Mouse (Mus musculus): Measurements from ENCODE around the gene Dera.

The Dera gene

GRCm38 (mm10) chr6:137757891-137758290 lies 3.5 kb downstream of the Dera start:
- DNase-seq (ENCODE audit: low spot score), result no peak

GRCm38 (mm10) chr6:137759681-137760080 lies 5.3 kb downstream of the Dera start:
- no peak for DNase-seq (ENCODE audit: low spot score)

GRCm38 (mm10) chr6:137760966-137761365 lies 6.6 kb downstream of the Dera start:
- no peak for DNase-seq (ENCODE audit: low spot score)

GRCm38 (mm10) chr6:137764572-137765210 lies 10.3 kb downstream of the Dera start:
- DNase-seq (ENCODE audit: low spot score), result no peak

- no peak for DNase-seq (ENCODE audit: low spot score)
These were observed 11.8 kb downstream of the Dera start for GRCm38 (mm10) chr6:137766177-137766576.

- no peak for DNase-seq (ENCODE audit: low spot score)
These were observed 17.4 kb downstream of the Dera start for GRCm38 (mm10) chr6:137771621-137772250.

GRCm38 (mm10) chr6:137772918-137773636 lies 18.7 kb downstream of the Dera start:
- no peak for DNase-seq (ENCODE audit: low spot score)

- DNase-seq (ENCODE audit: low spot score), result no peak
These were observed 19.3 kb downstream of the Dera start for GRCm38 (mm10) chr6:137773637-137774028.

- no peak for DNase-seq (ENCODE audit: low spot score)
These were observed 19.8 kb downstream of the Dera start for GRCm38 (mm10) chr6:137774166-137774565.

- DNase-seq (ENCODE audit: low spot score), result no peak
These were observed 20.8 kb downstream of the Dera start for GRCm38 (mm10) chr6:137775159-137775558.

GRCm38 (mm10) chr6:137776981-137777380 lies 22.6 kb downstream of the Dera start:
- DNase-seq (ENCODE audit: low spot score), result no peak

- no peak for DNase-seq (ENCODE audit: low spot score)
These were observed 29.7 kb downstream of the Dera start for GRCm38 (mm10) chr6:137783899-137784637.

GRCm38 (mm10) chr6:137788976-137789590 lies 34.7 kb downstream of the Dera start:
- DNase-seq (ENCODE audit: low spot score), result no peak

- no peak for DNase-seq (ENCODE audit: low spot score)
These were observed 35.3 kb downstream of the Dera start for GRCm38 (mm10) chr6:137789658-137790057.

- DNase-seq (ENCODE audit: low spot score), result no peak
These were observed 41.1 kb downstream of the Dera start for GRCm38 (mm10) chr6:137795494-137795893.

- no peak for DNase-seq (ENCODE audit: low spot score)
These were observed 42.5 kb downstream of the Dera start for GRCm38 (mm10) chr6:137796596-137797567.

GRCm38 (mm10) chr6:137799253-137799652 lies 44.9 kb downstream of the Dera start:
- no peak for DNase-seq (ENCODE audit: low spot score)

- no peak for DNase-seq (ENCODE audit: low spot score)
These were observed 49.2 kb downstream of the Dera start for GRCm38 (mm10) chr6:137803456-137804005.

- DNase-seq (ENCODE audit: low spot score), result no peak
These were observed 49.8 kb downstream of the Dera start for GRCm38 (mm10) chr6:137804121-137804520.

- DNase-seq (ENCODE audit: low spot score), result no peak
These were observed 50.3 kb downstream of the Dera start for GRCm38 (mm10) chr6:137804606-137805005.

GRCm38 (mm10) chr6:137806342-137806741 lies 52.0 kb downstream of the Dera start:
- no peak for DNase-seq (ENCODE audit: low spot score)

Data from urinary bladder, postnatal 10 days (tissue).